Mouse (Mus musculus) cortical plate, adult 2 months (tissue): Measurements from ENCODE around the gene Mtfp1.

Experiments
- CTCF ChIP-seq: fragments of 200-500 bp; IDR thresholded peaks from 2 replicates; pipeline ENCODE4 v1.5.1; 2011; ENCODE audit warnings: mild to moderate bottlenecking, control low read depth, low read length; ENCODE audit not compliant: insufficient read depth; ENCODE audit errors: extremely low read depth
- POLR2A ChIP-seq: fragments of 200-500 bp; IDR thresholded peaks from 2 replicates; pipeline ENCODE4 v1.6.1; 2011; ENCODE audit warnings: mild to moderate bottlenecking, low read length, control low read depth; ENCODE audit not compliant: insufficient read depth; ENCODE audit errors: extremely low read depth

- TF ChIP-seq CTCF, result peak; percentile 97
- no peak for TF ChIP-seq POLR2A
These were observed 41.7 kb downstream of the Mtfp1 start for GRCm38 (mm10) chr11:4053586-4053985.
